Mouse (Mus musculus): Measurements from ENCODE around the gene Inpp5a.

- TF ChIP-seq CTCF (IDR thresholded peaks at IDR 0.05; ENCODE audit: low read depth): no peak
- no peak for TF ChIP-seq EP300 (optimal IDR thresholded peaks at IDR 0.05)
These were observed 174.5 kb downstream of the Inpp5a start for GRCm38 (mm10) chr7:139563425-139563824.
